Mouse (Mus musculus): ENCODE results near the gene Sh3bp1.

GRCm38 (mm10) chr15:78899740-78900584 is at the start of gene Sh3bp1:
- TF ChIP-seq CTCF (conservative IDR thresholded peaks at IDR 0.05; ENCODE audit: insufficient read depth, insufficient read length, low read depth, low read length) (no peak), POLR2A (IDR thresholded peaks at IDR 0.05; ENCODE audit: low read depth, low read length) (no peak)
